Mouse (Mus musculus) ES-E14 (cell line): ENCODE data around the gene Gm17542. TPM values are rescaled to one million over a fixed set of nuclear protein-coding genes. Genes with fewer than 3 reads are reported as not detected.

Experiments used
- DNase-seq: peaks from one replicate; pipeline ENCODE4 v3.0.0-alpha.2; 2013; ENCODE audit warnings: low read depth, low spot score
- H3K27ac ChIP-seq: 2 replicates; pipeline ENCODE4 v1.5.1; 2012; ENCODE audit warnings: low read depth, mild to moderate bottlenecking, low read length, moderate library complexity, mixed read lengths; ENCODE audit not compliant: poor library complexity, insufficient read depth, severe bottlenecking
- H3K36me3 ChIP-seq: 2 replicates; pipeline ENCODE4 v1.6.1; 2012; ENCODE audit warnings: mild to moderate bottlenecking, low read length, moderate library complexity, mixed read lengths; ENCODE audit not compliant: control insufficient read depth, poor library complexity, insufficient read depth, severe bottlenecking
- H3K4me1 ChIP-seq, 2 experiments: fragments of 150-350 bp in 1 of 2; sonication (generic) in 1 of 2; 2 replicates each; pipeline ENCODE4 v1.6.1; 2012; ENCODE audit warnings: low read length in 2 of 2, mild to moderate bottlenecking in 1 of 2, mixed read lengths in 1 of 2; ENCODE audit not compliant: control insufficient read depth in 2 of 2, insufficient read depth in 2 of 2, poor library complexity in 1 of 2
- H3K4me3 ChIP-seq, 2 experiments: fragments of 150-350 bp in 1 of 2; sonication (generic) in 1 of 2; 2 replicates each; pipeline ENCODE4 v1.5.1; 2012; ENCODE audit warnings: low read length in 2 of 2, low read depth in 1 of 2, mild to moderate bottlenecking in 1 of 2, mixed read lengths in 1 of 2; ENCODE audit not compliant: insufficient read depth in 1 of 2, poor library complexity in 1 of 2, severe bottlenecking in 1 of 2
- H3K9ac ChIP-seq: 2 replicates; pipeline ENCODE4 v1.6.1; 2012; ENCODE audit warnings: low read depth, mild to moderate bottlenecking, low read length, mixed read lengths; ENCODE audit not compliant: poor library complexity, insufficient read depth, severe bottlenecking
- H3K9me3 ChIP-seq: fragments of 150-350 bp; sonication (generic); 2 replicates; pipeline ENCODE4 v1.6.1; 2012; ENCODE audit warnings: low read depth, mild to moderate bottlenecking, low read length; ENCODE audit not compliant: control insufficient read depth, insufficient read depth
- CHD2 ChIP-seq: IDR thresholded peaks from 2 replicates; pipeline ENCODE4 v1.6.1; 2014; ENCODE audit warnings: mild to moderate bottlenecking, low read depth, low read length, inconsistent platforms
- HCFC1 ChIP-seq: IDR thresholded peaks from 2 replicates; pipeline ENCODE4 v1.6.1; 2012; ENCODE audit warnings: low read length, inconsistent platforms, borderline replicate concordance; ENCODE audit not compliant: insufficient read depth
- MAFK ChIP-seq: IDR thresholded peaks from 2 replicates; pipeline ENCODE4 v1.6.1; 2014; ENCODE audit warnings: mild to moderate bottlenecking, low read depth, low read length, inconsistent platforms; ENCODE audit not compliant: insufficient read depth
- ZC3H11A ChIP-seq: IDR thresholded peaks from 2 replicates; pipeline ENCODE4 v1.6.1; 2012; ENCODE audit warnings: low read depth, mild to moderate bottlenecking, inconsistent platforms, low read length, borderline replicate concordance
- ZNF384 ChIP-seq: IDR thresholded peaks from 2 replicates; pipeline ENCODE4 v1.6.1; 2012; ENCODE audit warnings: low read depth, low read length, inconsistent platforms
- in situ Hi-C, 2 experiments: fragments of 600-800 bp; cut with MboI; formaldehyde crosslinking; loops; one replicate each; pipeline ENCODE4 v1.15.1; 2025; ENCODE audit warnings: low sequenced_read_pairs in 2 of 2, inconsistent platforms in 1 of 2; ENCODE audit not compliant: unreplicated experiment in 2 of 2
- total RNA-seq: library from RNA; depleted of rRNA; stranded (reverse); fragments of 300-350 nt; gene quantifications from 2 replicates; pipeline ENCODE4 v1.2.3, GENCODE M21; 2012; rRNA removed

Gm17542 gene
- total RNA-seq, 1 experiment: not detected

- TF ChIP-seq ZC3H11A: peak; percentile 15; the same call in 1 of the 2 replicates
- TF ChIP-seq CHD2: no peak
- Histone ChIP-seq H3K9ac (no peak overlapping the region), H3K4me1 (no peaks in the 10 kb centered on the region; a peak in 1 of 4 replicates), H3K4me3 (no peak overlapping the region), H3K9me3 (no peaks in the 10 kb centered on the region), H3K36me3 (no peaks in the 10 kb centered on the region), H3K27ac (no peak overlapping the region)
- in situ Hi-C loops: no loop called here
- DNase-seq: peak; percentile 58
Observed at GRCm38 (mm10) chr10:58673278-58674061, 44.5 kb downstream of the Gm17542 start.

- no peak overlapping the region for H3K9ac ChIP-seq
- no peaks in the 10 kb centered on the region; a peak in 1 of 4 replicates for H3K4me1 ChIP-seq
- H3K36me3 ChIP-seq: no peaks in the 10 kb centered on the region
- H3K9me3 ChIP-seq: no peaks in the 10 kb centered on the region
- in situ Hi-C loops: no loop called here
- H3K4me3 ChIP-seq: no peak overlapping the region
- H3K27ac ChIP-seq: no peak overlapping the region
- no peak for DNase-seq
- TF ChIP-seq ZNF384: no peak
- no peak for TF ChIP-seq MAFK
- no peak for TF ChIP-seq ZC3H11A
- no peak for TF ChIP-seq HCFC1
- TF ChIP-seq CHD2: no peak
Observed at GRCm38 (mm10) chr10:58672557-58673277, 45.3 kb downstream of the Gm17542 start.

GRCm38 (mm10) chr10:58663868-58664267 lies 54.1 kb downstream of the Gm17542 start:
- TF ChIP-seq MAFK (no peak), HCFC1 (no peak), ZC3H11A (no peak), ZNF384 (no peak), CHD2 (no peak)
- no peaks in the 10 kb centered on the region for H3K4me1 ChIP-seq
- in situ Hi-C loops: no loop called here
- DNase-seq: no peak
- H3K9ac ChIP-seq: no peak overlapping the region
- H3K9me3 ChIP-seq: no peaks in the 10 kb centered on the region
- no peak overlapping the region for H3K4me3 ChIP-seq
- H3K27ac ChIP-seq: no peak overlapping the region
- no peaks in the 10 kb centered on the region for H3K36me3 ChIP-seq

Other genes with a start within 250 kb of the Gm17542 start
- gene Ccdc138, start 220.3 kb downstream of the Gm17542 start, total RNA-seq: 6.6 and 8.0 TPM in 2 replicates
- 0.04 and 0.05 TPM in 2 replicates for gene Edar, start 42.6 kb downstream of the Gm17542 start, total RNA-seq
- gene Sh3rf3, start 95.1 kb upstream of the Gm17542 start, total RNA-seq: 1.1 and 1.6 TPM in 2 replicates